9 mouse cellular contexts compared by ENCODE assay signal in the genomic region with DNA sequence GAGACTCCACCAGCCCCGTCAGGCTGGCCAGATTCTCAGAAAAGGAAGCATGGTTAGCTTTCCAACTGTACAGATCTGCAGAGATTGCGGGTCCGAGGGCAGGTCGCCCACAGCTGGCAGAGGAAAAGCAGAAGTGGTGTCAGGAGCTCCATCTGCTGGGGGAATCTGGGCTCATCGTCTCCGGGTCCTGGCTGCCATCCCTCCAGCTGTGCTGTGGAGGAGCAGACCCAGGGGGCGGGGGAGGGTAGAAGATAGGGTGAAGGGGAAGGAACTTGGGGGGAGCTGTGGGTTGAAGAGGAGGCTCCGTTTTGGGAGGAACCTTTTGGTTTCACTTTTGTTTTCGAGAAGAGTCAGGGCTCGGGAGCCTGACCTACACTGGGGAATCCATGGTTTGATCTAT.
DNase-seq lines count a peak whose midpoint lies in the region; ATAC-seq and TF ChIP-seq lines count a peak whose summit lies in the region.
"Had no signal": no experiment of that assay in that cellular context is flagged by ENCODE, and none has a peak within 500 bp of the region (broad histone marks: within the 10 kb centered on the region; RNA-seq: fewer than 3 reads in every experiment).

No protein-coding gene starts in this region.

- no peak; the same call in 1 of the 2 replicates for ATAC-seq in lung, postnatal 0 days
- no peak for ATAC-seq in midbrain, embryonic 11.5 days (ENCODE audit: low FRiP score)

- H3K4me1 ChIP-seq in spleen, adult 2 months (ENCODE audit: control insufficient read depth, insufficient read depth, insufficient read length), result 0 out of 2 replicates have a peak, but pooled peaks cover 2% of the 10 kb centered on the region
- no peaks in the 10 kb centered on the region for H3K4me1 ChIP-seq in lung, postnatal 0 days (ENCODE audit: insufficient read depth, low read depth, low read length)
- no peaks in the 10 kb centered on the region for H3K4me1 ChIP-seq in midbrain, embryonic 11.5 days (ENCODE audit: control insufficient read depth, insufficient read depth, low read length)
- H3K4me1 ChIP-seq: embryonic facial prominence, embryonic 12.5 days had no signal

- no peaks in the 10 kb centered on the region for H3K27me3 ChIP-seq in spleen, adult 2 months (ENCODE audit: control insufficient read depth, insufficient read depth, low read length)
- H3K27me3 ChIP-seq in lung, postnatal 0 days (replicated peaks; ENCODE audit: insufficient read depth, low read length), result no peaks in the 10 kb centered on the region
- H3K27me3 ChIP-seq in midbrain, embryonic 11.5 days (ENCODE audit: control insufficient read depth, insufficient read depth, low read length), result no peaks in the 10 kb centered on the region
- H3K27me3 ChIP-seq: embryonic facial prominence, embryonic 12.5 days had no signal

- no peak for TF ChIP-seq POLR2A in spleen, adult 2 months (IDR thresholded peaks at IDR 0.05; ENCODE audit: low read depth, low read length)

- H3K27ac ChIP-seq in spleen, adult 2 months (ENCODE audit: insufficient read depth, low read length), result no peak overlapping the region
- H3K27ac ChIP-seq in lung, postnatal 0 days (ENCODE audit: low read length), result no peak overlapping the region
- no peak overlapping the region for H3K27ac ChIP-seq in midbrain, embryonic 11.5 days (ENCODE audit: low read depth, low read length)
- H3K27ac ChIP-seq: embryonic facial prominence, embryonic 12.5 days had no signal

- H3K9ac ChIP-seq in lung, postnatal 0 days (replicated peaks; ENCODE audit: low read depth), result no peak overlapping the region
- H3K9ac ChIP-seq in midbrain, embryonic 11.5 days (ENCODE audit: low read length), result no peak overlapping the region
- H3K9ac ChIP-seq: embryonic facial prominence, embryonic 12.5 days had no signal

- peak in 1 of 2 experiments; percentile 59 for DNase-seq in spleen, adult 2 months (ENCODE audit: low read depth in 1 of 2, low spot score in 2 of 2)
- DNase-seq in spleen, postnatal 14 days (ENCODE audit: low spot score in 2 of 2), result no peak
- DNase-seq in c-Kit-positive CD71-negative TER-119-negative erythroid progenitor cells, embryonic 14.5 days (ENCODE audit: low read depth), result peak; percentile 54
- DNase-seq in lung, postnatal 0 days (ENCODE audit: low spot score), result peak; percentile 39
- DNase-seq in thymus, postnatal 36 days, result peak; percentile 60 to 68
- DNase-seq in layer of hippocampus, adult 9-10 months (ENCODE audit: low spot score), result no peak
- no peak for DNase-seq in midbrain, embryonic 11.5 days (ENCODE audit: low spot score, missing footprints)
- no peak for DNase-seq in cerebellum, adult 9-10 months

- 1% methylated on average over 10 of the region's 10 CpGs for WGBS in spleen, adult 2 months
- WGBS in lung, postnatal 0 days, result 61% methylated on average over 10 of the region's 10 CpGs
- WGBS in midbrain, embryonic 11.5 days, result 76% methylated on average over 10 of the region's 10 CpGs

- H3K4me2 ChIP-seq in lung, postnatal 0 days (replicated peaks; ENCODE audit: low read depth, low read length), result peak overlapping the region; percentile 42
- no peak overlapping the region for H3K4me2 ChIP-seq in midbrain, embryonic 11.5 days
- H3K4me2 ChIP-seq: embryonic facial prominence, embryonic 12.5 days had no signal

- no peak for TF ChIP-seq EP300 in lung, postnatal 0 days (IDR thresholded peaks at IDR 0.05)

- peak; percentile 32; the same call in 1 of the 2 replicates for TF ChIP-seq CTCF in spleen, adult 2 months (IDR thresholded peaks at IDR 0.05; ENCODE audit: extremely low read depth, insufficient read depth, insufficient read length, insufficient replicate concordance)
- TF ChIP-seq CTCF in lung, postnatal 0 days (IDR thresholded peaks at IDR 0.05), result peak; percentile 45

- H3K9me3 ChIP-seq in lung, postnatal 0 days (ENCODE audit: low read length), result no peaks in the 10 kb centered on the region
- H3K9me3 ChIP-seq in midbrain, embryonic 11.5 days (ENCODE audit: control insufficient read depth, low read length), result no peaks in the 10 kb centered on the region
- H3K9me3 ChIP-seq: embryonic facial prominence, embryonic 12.5 days had no signal

- H3K4me3 ChIP-seq in spleen, adult 2 months (ENCODE audit: extremely low read depth, insufficient read depth, insufficient read length), result peak overlapping the region; percentile 56
- H3K4me3 ChIP-seq in lung, postnatal 0 days (ENCODE audit: low read depth, low read length), result peak overlapping the region; percentile 23; the same call in 1 of the 2 replicates
- H3K4me3 ChIP-seq in midbrain, embryonic 11.5 days (ENCODE audit: low read depth, low read length), result no peak overlapping the region
- H3K4me3 ChIP-seq: embryonic facial prominence, embryonic 12.5 days had no signal

- H3K36me3 ChIP-seq in spleen, adult 2 months (ENCODE audit: control insufficient read depth, insufficient read depth, low read length), result no peaks in the 10 kb centered on the region
- H3K36me3 ChIP-seq in lung, postnatal 0 days (ENCODE audit: insufficient read depth, low read length), result no peaks in the 10 kb centered on the region
- H3K36me3 ChIP-seq in midbrain, embryonic 11.5 days (ENCODE audit: control insufficient read depth, insufficient read depth, low read length), result no peaks in the 10 kb centered on the region
- H3K36me3 ChIP-seq: embryonic facial prominence, embryonic 12.5 days had no signal

Comparison
In these comparisons a context has a peak if more than half of its experiments do, and no peak if none do; other contexts are left out.
1. DNase-seq: peak in c-Kit-positive CD71-negative TER-119-negative erythroid progenitor cells, embryonic 14.5 days (single experiment), lung, postnatal 0 days (single experiment) and thymus, postnatal 36 days (2 of 2); none in spleen, postnatal 14 days (0 of 2), layer of hippocampus, adult 9-10 months (single experiment), midbrain, embryonic 11.5 days (single experiment) and cerebellum, adult 9-10 months (single experiment).